Mouse (Mus musculus) stomach, postnatal 0 days (tissue): ENCODE results near the gene Dpy19l2. TPM values are rescaled to one million over a fixed set of nuclear protein-coding genes. Genes with fewer than 3 reads are reported as not detected.
"Not testable (repeated sequence)": the region's sequence is repeated elsewhere in the genome, so short reads cannot be mapped to it uniquely, and the experiment has no call there.

Experiments
- ATAC-seq: fragments of 200-750 bp; cut with Nextera tagmentation; 2 replicates; pipeline ENCODE4 v1.8.0; 2017; ENCODE audit not compliant: low FRiP score, low TSS enrichment
- DNase-seq: peaks from one replicate; pipeline ENCODE4 v3.0.0-alpha.2; 2016; ENCODE audit warnings: low spot score
- H3K27ac ChIP-seq: fragments of 300-500 bp; sonication (generic); replicated peaks from 2 replicates; pipeline ENCODE4 v1.5.1; 2014; ENCODE audit warnings: mild to moderate bottlenecking, control low read depth
- H3K27me3 ChIP-seq: fragments of 300-500 bp; sonication (generic); 2 replicates; pipeline ENCODE4 v1.6.1; 2014; ENCODE audit warnings: low read length; ENCODE audit not compliant: control insufficient read depth, insufficient read depth
- H3K36me3 ChIP-seq: fragments of 300-500 bp; sonication (generic); 2 replicates; pipeline ENCODE4 v1.6.1; 2014; ENCODE audit warnings: low read length, mixed read lengths; ENCODE audit not compliant: control insufficient read depth, insufficient read depth
- H3K4me1 ChIP-seq: fragments of 300-500 bp; sonication (generic); replicated peaks from 2 replicates; pipeline ENCODE4 v1.6.1; 2014; ENCODE audit warnings: antibody characterized with exemption; ENCODE audit not compliant: control insufficient read depth, insufficient read depth
- H3K4me2 ChIP-seq: fragments of 300-500 bp; sonication (generic); replicated peaks from 2 replicates; pipeline ENCODE4 v1.6.1; 2014; ENCODE audit warnings: low read depth, mild to moderate bottlenecking, control low read depth, moderate library complexity
- H3K4me3 ChIP-seq: fragments of 300-500 bp; sonication (generic); 2 replicates; pipeline ENCODE4 v1.5.1; 2014; ENCODE audit warnings: low read depth, low read length, control low read depth
- H3K9ac ChIP-seq: fragments of 300-500 bp; sonication (generic); 2 replicates; pipeline ENCODE4 v1.6.1; 2014; ENCODE audit warnings: mild to moderate bottlenecking, low read length, control low read depth, mixed read lengths
- H3K9me3 ChIP-seq: fragments of 300-500 bp; sonication (generic); 2 replicates; pipeline ENCODE4 v1.6.1; 2016; ENCODE audit warnings: low read length; ENCODE audit not compliant: control insufficient read depth
- CTCF ChIP-seq: IDR thresholded peaks from 2 replicates; pipeline ENCODE4 v1.5.1; 2016; ENCODE audit warnings: antibody characterized with exemption, low read depth, mild to moderate bottlenecking, moderate library complexity
- EP300 ChIP-seq: optimal IDR thresholded peaks from 2 replicates; pipeline ENCODE3; 2016; ENCODE audit warnings: antibody characterized with exemption
- WGBS: fragments of 180-500 bp; shearing (Covaris S2); extraction: QIAGEN DNeasy Blood & Tissue Kit; methylation state at CpG from one replicate; pipeline ENCODE4 v1.1.7; 2014; 5-methylcytosine and 5-hydroxymethylcytosine counted together
- polyA plus RNA-seq: library from polyadenylated mRNA; unstranded; fragments of >200 nt; fragmentation: Nextera tagmentation; extraction: Ambion mirVana; gene quantifications from 2 replicates; pipeline ENCODE4 v1.2.1, GENCODE M21; 2015

Dpy19l2 gene
- 0.04 TPM in 1 of 2 replicates, not detected in the other for polyA plus RNA-seq

DNA sequence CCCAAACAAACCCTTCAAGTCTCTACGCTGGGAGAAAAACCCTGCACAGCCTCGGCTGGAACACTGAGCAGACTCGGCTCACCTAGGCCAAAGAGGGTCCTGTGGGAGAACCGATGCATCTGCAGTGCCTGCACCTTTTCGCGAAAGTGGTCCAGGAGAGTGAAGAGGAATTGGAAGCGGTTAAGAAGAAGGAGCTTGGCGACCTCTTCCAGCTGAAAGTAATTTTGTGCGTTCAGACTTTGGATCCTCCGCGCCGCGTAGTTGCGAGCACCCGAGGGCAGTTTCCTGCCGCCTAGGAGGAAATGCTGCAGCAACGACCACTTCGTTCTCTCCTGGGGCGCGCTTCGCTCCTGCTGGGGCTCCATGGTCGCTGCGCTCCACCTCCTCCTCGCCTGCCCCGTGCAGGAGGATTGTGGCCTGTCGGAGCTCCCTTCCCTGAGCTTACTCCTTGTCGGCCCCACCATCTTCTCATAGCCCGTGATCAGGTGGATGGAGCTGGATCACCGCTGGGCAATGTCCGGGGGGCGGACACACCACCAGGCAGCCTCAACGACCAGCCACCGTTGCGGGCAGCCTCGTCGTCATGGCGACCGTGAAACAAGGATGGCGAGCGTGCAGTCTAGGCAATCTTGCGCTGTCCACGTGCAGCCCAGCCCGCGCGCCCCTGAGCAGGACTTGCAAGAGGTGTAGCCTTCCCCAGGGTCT lies at the start of gene Dpy19l2:
TSS of gene Dpy19l2 (minus strand) at position 594 of the 705 bp plus-strand sequence.
- Histone ChIP-seq H3K27ac (no peak within 1 kb of the TSS), H3K9ac (0 out of 2 replicates have a peak within 1 kb of the TSS, but pooled peaks have one; percentile 23), H3K4me1 (no peaks in the 10 kb centered on the region), H3K27me3 (no peaks in the 10 kb centered on the region; the same call in 1 of the 2 replicates), H3K4me3 (peak within 1 kb of the TSS; percentile 29), H3K36me3 (no peaks in the 10 kb centered on the region), H3K4me2 (peak within 1 kb of the TSS; percentile 55), H3K9me3 (no peaks in the 10 kb centered on the region)
- WGBS = 1% methylated on average over 45 of the region's 45 CpGs
- TF ChIP-seq CTCF (no peak), EP300 (no peak)
- DNase-seq (peak; percentile 26), ATAC-seq (no peak)

GRCm38 (mm10) chr9:24744958-24745357 lies 48.9 kb upstream of the Dpy19l2 start:
- Histone ChIP-seq H3K4me1 (no peaks in the 10 kb centered on the region), H3K27ac (no peak overlapping the region), H3K36me3 (no peaks in the 10 kb centered on the region), H3K9ac (no peak overlapping the region), H3K4me2 (no peak overlapping the region), H3K4me3 (no peak overlapping the region), H3K27me3 (no peaks in the 10 kb centered on the region), H3K9me3 (no peaks in the 10 kb centered on the region)
- DNase-seq (no peak), ATAC-seq (no peak)
- no peak for TF ChIP-seq CTCF
- no peak for TF ChIP-seq EP300
- WGBS = 87% methylated on average over 5 of the region's 5 CpGs

GRCm38 (mm10) chr9:24701246-24701645 lies 5.2 kb upstream of the Dpy19l2 start:
- no peak for ATAC-seq
- Histone ChIP-seq H3K27ac (no peak overlapping the region), H3K4me2 (no peak overlapping the region), H3K9ac (no peak overlapping the region), H3K4me3 (no peak overlapping the region), H3K9me3 (no peaks in the 10 kb centered on the region), H3K4me1 (no peaks in the 10 kb centered on the region), H3K36me3 (no peaks in the 10 kb centered on the region), H3K27me3 (no peaks in the 10 kb centered on the region)
- peak; percentile 63 for TF ChIP-seq CTCF
- TF ChIP-seq EP300 = no peak
- no peak for DNase-seq

GRCm38 (mm10) chr9:24696405-24696778 lies 299 bp upstream of the Dpy19l2 start:
- H3K4me3 ChIP-seq = peak overlapping the region; percentile 29
- H3K27me3 ChIP-seq = no peaks in the 10 kb centered on the region; the same call in 1 of the 2 replicates
- H3K4me1 ChIP-seq = no peaks in the 10 kb centered on the region
- H3K27ac ChIP-seq = no peak overlapping the region
- DNase-seq (no peak), ATAC-seq (no peak)
- peak overlapping the region; percentile 55 for H3K4me2 ChIP-seq
- H3K36me3 ChIP-seq = no peaks in the 10 kb centered on the region
- WGBS = 14% methylated on average over 9 of the region's 9 CpGs
- H3K9ac ChIP-seq = no peak overlapping the region
- no peaks in the 10 kb centered on the region for H3K9me3 ChIP-seq
- TF ChIP-seq EP300 (no peak), CTCF (no peak)

DNA sequence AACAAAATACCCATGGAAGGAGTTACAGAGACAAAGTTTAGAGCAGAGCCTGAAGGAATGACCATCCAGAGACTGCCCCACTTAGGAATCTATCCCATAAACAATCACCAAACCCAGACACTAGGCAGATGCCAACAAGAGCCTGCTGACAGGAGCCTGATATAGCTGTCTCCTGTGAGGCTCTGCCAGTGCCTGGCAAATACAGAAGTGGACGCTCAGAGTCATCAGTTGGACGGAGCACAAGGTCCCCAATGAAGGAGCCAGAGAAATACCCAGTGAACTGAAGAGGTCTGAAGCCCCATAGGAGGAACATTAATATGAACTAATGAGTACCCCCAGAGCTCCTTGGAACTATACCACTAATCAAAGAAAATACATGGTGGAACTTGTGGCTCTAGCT lies 58.8 kb downstream of the Dpy19l2 start:
- not testable (repeated sequence) for H3K4me1 ChIP-seq, H3K27ac ChIP-seq, H3K9me3 ChIP-seq, DNase-seq, H3K9ac ChIP-seq, ATAC-seq, H3K36me3 ChIP-seq, H3K4me2 ChIP-seq, H3K27me3 ChIP-seq, H3K4me3 ChIP-seq
- WGBS = 90% methylated on average over 2 of the region's 2 CpGs

- ATAC-seq = no peak
- no peak within 1 kb of the TSS for H3K9ac ChIP-seq
- DNase-seq = no peak
- WGBS = 89% methylated on average over 5 of the region's 5 CpGs
- H3K4me3 ChIP-seq = no peak within 1 kb of the TSS
- no peaks in the 10 kb centered on the region for H3K27me3 ChIP-seq
- no peak for TF ChIP-seq CTCF
- no peak for TF ChIP-seq EP300
- no peaks in the 10 kb centered on the region for H3K36me3 ChIP-seq
- H3K27ac ChIP-seq = no peak within 1 kb of the TSS
- no peak within 1 kb of the TSS for H3K4me2 ChIP-seq
- H3K9me3 ChIP-seq = no peaks in the 10 kb centered on the region
- H3K4me1 ChIP-seq = no peaks in the 10 kb centered on the region
These were observed 71.2 kb downstream of the Dpy19l2 start, which contains the start of gene Cypt4 for GRCm38 (mm10) chr9:24624896-24625295. TSS of gene Cypt4 (plus strand) at chr9:24625196.
